Mouse (Mus musculus) small intestine, adult 2 months (tissue): ENCODE data around the gene Mfap5. TPM values are rescaled to one million over a fixed set of nuclear protein-coding genes. Genes with fewer than 3 reads are reported as not detected.
"Not testable (repeated sequence)": the region's sequence is repeated elsewhere in the genome, so short reads cannot be mapped to it uniquely, and the experiment has no call there.

Source experiments
- H3K27ac ChIP-seq: fragments of 200-500 bp; 2 replicates; pipeline ENCODE4 v1.5.1; 2012; ENCODE audit warnings: low read depth, low read length, control low read depth, inconsistent platforms; ENCODE audit not compliant: insufficient read depth
- H3K27me3 ChIP-seq: fragments of 200-500 bp; 2 replicates; pipeline ENCODE4 v1.6.1; 2012; ENCODE audit warnings: mild to moderate bottlenecking, moderate library complexity, low read length, inconsistent platforms; ENCODE audit not compliant: control insufficient read depth, insufficient read depth
- H3K36me3 ChIP-seq: fragments of 200-500 bp; 2 replicates; pipeline ENCODE4 v1.6.1; 2012; ENCODE audit warnings: mild to moderate bottlenecking, low read length, control low read depth, inconsistent platforms; ENCODE audit not compliant: control insufficient read depth, insufficient read depth
- H3K4me1 ChIP-seq: fragments of 200-500 bp; 2 replicates; pipeline ENCODE4 v1.6.1; 2012; ENCODE audit warnings: low read length, inconsistent platforms, mixed read lengths; ENCODE audit not compliant: control insufficient read depth, insufficient read depth, insufficient read length
- H3K4me3 ChIP-seq: fragments of 200-500 bp; 2 replicates; pipeline ENCODE4 v1.5.1; 2012; ENCODE audit warnings: low read depth, mild to moderate bottlenecking, control low read depth, inconsistent platforms, low read length, moderate library complexity
- CTCF ChIP-seq: fragments of 200-500 bp; IDR thresholded peaks from 2 replicates; pipeline ENCODE4 v1.5.1; 2012; ENCODE audit warnings: low read depth, mild to moderate bottlenecking, control low read depth, inconsistent platforms, low read length, moderate library complexity, mixed read lengths; ENCODE audit not compliant: insufficient replicate concordance, insufficient read length; ENCODE audit errors: extremely low read depth
- POLR2A ChIP-seq: fragments of 200-500 bp; IDR thresholded peaks from 2 replicates; pipeline ENCODE4 v1.6.1; 2012; ENCODE audit warnings: low read depth, mild to moderate bottlenecking, control low read depth, inconsistent platforms, low read length, moderate library complexity
- WGBS: fragments of 180-500 bp; shearing (Covaris S2); methylation state at CpG from one replicate; pipeline ENCODE4 v1.1.7; 2018; 5-methylcytosine and 5-hydroxymethylcytosine counted together
- polyA plus RNA-seq: library from polyadenylated mRNA; depleted of rRNA; stranded (reverse); fragments of >200 nt; gene quantifications from 2 replicates; pipeline ENCODE4 v1.2.3, GENCODE M21; 2012; rRNA removed

The Mfap5 gene
- 1.7 and 6.1 TPM in 2 replicates for polyA plus RNA-seq

- TF ChIP-seq POLR2A = no peak
- TF ChIP-seq CTCF = no peak
- H3K27ac ChIP-seq = no peak within 1 kb of the TSS
- no peaks in the 10 kb centered on the region for H3K36me3 ChIP-seq
- WGBS = 81% methylated on average over 3 of the region's 3 CpGs
- H3K27me3 ChIP-seq = no peaks in the 10 kb centered on the region
- no peaks in the 10 kb centered on the region for H3K4me1 ChIP-seq
- H3K4me3 ChIP-seq = no peak within 1 kb of the TSS
These were observed at the start of gene Mfap5 for GRCm38 (mm10) chr6:122505545-122505944. Gene Mfap5 (plus strand): TSS chr6:122505845.

DNA sequence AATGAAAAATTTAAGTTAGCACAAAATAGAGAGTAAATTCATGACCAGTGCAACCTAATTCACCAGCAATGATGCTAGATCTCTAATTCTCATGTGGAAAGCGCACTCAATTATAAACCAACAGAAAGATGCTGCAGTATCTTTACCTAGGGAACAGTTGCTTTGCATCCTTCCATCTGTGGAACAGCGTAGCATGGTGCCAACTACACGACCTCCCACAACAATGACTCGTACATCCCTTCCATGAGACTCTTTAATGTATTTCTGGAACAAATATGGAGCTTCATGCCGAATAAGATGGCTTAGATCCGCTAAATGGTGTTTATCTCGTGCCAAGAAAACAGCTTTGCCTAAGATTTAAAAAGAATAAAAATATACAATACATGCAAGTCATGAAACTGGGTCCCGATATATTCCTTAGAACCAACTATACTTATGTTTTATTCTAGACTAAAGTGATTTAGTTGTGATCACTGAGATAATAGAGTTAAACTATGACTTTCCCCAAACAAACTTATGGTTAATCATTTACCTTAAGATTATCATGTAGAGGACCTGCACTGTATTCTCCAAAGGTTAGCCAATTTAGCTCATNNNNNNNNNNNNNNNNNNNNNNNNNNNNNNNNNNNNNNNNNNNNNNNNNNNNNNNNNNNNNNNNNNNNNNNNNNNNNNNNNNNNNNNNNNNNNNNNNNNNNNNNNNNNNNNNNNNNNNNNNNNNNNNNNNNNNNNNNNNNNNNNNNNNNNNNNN lies 46.5 kb upstream of the Mfap5 start:
- WGBS = 71% methylated on average over 8 of the region's 8 CpGs
- Histone ChIP-seq H3K4me3 (no peak overlapping the region), H3K4me1 (no peaks in the 10 kb centered on the region), H3K27ac (no peak overlapping the region), H3K36me3 (no peaks in the 10 kb centered on the region), H3K27me3 (no peaks in the 10 kb centered on the region)
- TF ChIP-seq POLR2A (no peak), CTCF (no peak)

DNA sequence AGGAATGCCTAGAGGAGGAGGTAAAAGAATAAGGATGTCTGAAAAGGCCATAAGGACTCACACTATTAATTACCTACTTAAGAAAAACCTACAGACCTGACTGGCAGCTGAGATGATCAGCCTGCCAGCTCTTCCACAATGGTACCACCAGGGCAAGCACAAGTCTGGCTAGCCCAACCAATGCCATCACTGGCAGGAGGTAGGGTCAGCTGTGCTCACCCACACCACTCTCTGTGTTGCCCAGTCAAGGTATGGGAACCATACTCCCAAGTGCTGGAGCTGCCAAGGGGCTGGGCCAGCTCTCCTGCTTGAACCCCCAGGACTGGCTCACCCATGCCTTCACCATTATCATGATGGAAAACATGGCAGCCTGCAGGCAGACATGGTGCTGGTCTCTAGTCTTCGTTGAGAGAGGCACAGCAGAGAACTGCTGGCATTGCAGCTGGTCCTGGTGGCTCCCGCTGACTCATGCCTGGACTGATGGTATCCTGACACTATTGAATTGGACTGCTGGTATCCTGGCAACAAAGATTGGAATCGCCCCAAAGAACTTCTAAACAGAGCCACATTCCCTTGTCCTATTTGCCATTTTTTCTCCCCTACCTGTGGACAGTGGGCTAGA lies 39.4 kb upstream of the Mfap5 start:
- TF ChIP-seq POLR2A = no peak
- TF ChIP-seq CTCF = no peak
- Histone ChIP-seq H3K4me3 (no peak overlapping the region), H3K27ac (no peak overlapping the region), H3K27me3 (no peaks in the 10 kb centered on the region), H3K36me3 (no peaks in the 10 kb centered on the region), H3K4me1 (no peaks in the 10 kb centered on the region)
- 73% methylated on average over 3 of the region's 3 CpGs for WGBS

GRCm38 (mm10) chr6:122469030-122469640 lies 36.5 kb upstream of the Mfap5 start:
- Histone ChIP-seq H3K27me3 (no peaks in the 10 kb centered on the region), H3K36me3 (no peaks in the 10 kb centered on the region), H3K4me1 (no peaks in the 10 kb centered on the region), H3K27ac (no peak overlapping the region), H3K4me3 (no peak overlapping the region)
- TF ChIP-seq POLR2A (no peak), CTCF (no peak)
- 71% methylated on average over 15 of the region's 15 CpGs for WGBS

- WGBS = 89% methylated on average over 2 of the region's 2 CpGs
- Histone ChIP-seq H3K27me3 (no peaks in the 10 kb centered on the region), H3K4me1 (no peaks in the 10 kb centered on the region), H3K27ac (no peak overlapping the region), H3K36me3 (no peaks in the 10 kb centered on the region), H3K4me3 (no peak overlapping the region)
- no peak for TF ChIP-seq CTCF
- no peak for TF ChIP-seq POLR2A
These were observed 35.4 kb upstream of the Mfap5 start for GRCm38 (mm10) chr6:122470240-122470639.

GRCm38 (mm10) chr6:122471461-122471860 lies 34.2 kb upstream of the Mfap5 start:
- H3K4me1 ChIP-seq, H3K27me3 ChIP-seq, H3K27ac ChIP-seq, H3K36me3 ChIP-seq, H3K4me3 ChIP-seq: not testable (repeated sequence)
- 60% methylated on average over 3 of the region's 3 CpGs for WGBS

DNA sequence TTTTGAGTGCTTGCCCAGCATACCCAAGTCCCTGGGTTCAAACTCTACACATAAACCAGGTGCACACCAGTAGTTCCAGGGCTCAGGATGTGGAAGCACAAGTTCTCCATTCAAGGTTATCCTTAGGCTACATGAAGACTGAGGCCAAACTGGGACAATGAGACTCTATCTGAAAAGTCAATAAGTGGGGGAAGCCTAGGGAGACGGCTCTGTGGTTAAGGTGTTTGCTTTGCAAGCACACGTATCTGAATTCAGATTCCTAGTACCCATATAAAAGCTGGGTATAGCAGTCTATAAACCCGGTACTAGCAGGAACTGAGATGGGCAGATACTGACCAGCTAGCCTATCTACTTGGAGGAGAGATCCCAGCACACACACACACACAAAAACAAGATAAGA lies 27.6 kb upstream of the Mfap5 start:
- H3K27ac ChIP-seq = no peak overlapping the region
- WGBS = 38% methylated on average over 3 of the region's 3 CpGs
- TF ChIP-seq CTCF = no peak
- TF ChIP-seq POLR2A = no peak
- no peaks in the 10 kb centered on the region for H3K36me3 ChIP-seq
- H3K4me1 ChIP-seq = no peaks in the 10 kb centered on the region
- no peak overlapping the region for H3K4me3 ChIP-seq
- H3K27me3 ChIP-seq = peaks cover 2% of the 10 kb centered on the region
